Mouse (Mus musculus): ENCODE measurements at regions not wholly inside any gene's neighbourhood (a gene's known extent, or its start where the extent isn't known, plus 50 kb on each side); places are given as distances from the start of the nearest gene placed in this dataset.
A peak's percentile ranks its signal among the peaks of the same experiment; 100 is the strongest.

- DNase-seq (ENCODE audit: low spot score in 2 of 2), result peak; percentile 44 to 65
Observed at GRCm38 (mm10) chr10:9462361-9462760, 212.6 kb downstream of the Samd5 start.

- no peak for DNase-seq (ENCODE audit: low spot score in 2 of 2)
Observed at GRCm38 (mm10) chr10:9459145-9459544, 215.9 kb downstream of the Samd5 start.

GRCm38 (mm10) chr10:9458466-9458865, 216.5 kb downstream of the Samd5 start:
- DNase-seq (ENCODE audit: low spot score in 2 of 2), result no peak

GRCm38 (mm10) chr10:9457222-9457621, 217.8 kb downstream of the Samd5 start:
- DNase-seq (ENCODE audit: low spot score in 2 of 2), result no peak

GRCm38 (mm10) chr10:9439072-9439471, 235.9 kb downstream of the Samd5 start:
- no peak for DNase-seq (ENCODE audit: low spot score in 2 of 2)

- DNase-seq (ENCODE audit: low spot score in 2 of 2), result no peak
Observed at GRCm38 (mm10) chr10:9438366-9438765, 236.6 kb downstream of the Samd5 start.

- no peak for DNase-seq (ENCODE audit: low spot score in 2 of 2)
Observed at GRCm38 (mm10) chr10:9429085-9429484, 245.9 kb downstream of the Samd5 start.

- DNase-seq (ENCODE audit: low spot score in 2 of 2), result no peak
Observed at GRCm38 (mm10) chr10:9420741-9421140, 254.3 kb downstream of the Samd5 start.

GRCm38 (mm10) chr10:9416685-9417084, 258.3 kb downstream of the Samd5 start:
- no peak for DNase-seq (ENCODE audit: low spot score in 2 of 2)

GRCm38 (mm10) chr10:9406101-9406500, 268.9 kb downstream of the Samd5 start:
- no peak for DNase-seq (ENCODE audit: low spot score in 2 of 2)

- DNase-seq (ENCODE audit: low spot score in 2 of 2), result no peak
Observed at GRCm38 (mm10) chr10:9405417-9405816, 269.6 kb downstream of the Samd5 start.

GRCm38 (mm10) chr10:9404963-9405362, 270.0 kb downstream of the Samd5 start:
- no peak for DNase-seq (ENCODE audit: low spot score in 2 of 2)

- no peak for DNase-seq (ENCODE audit: low spot score in 2 of 2)
Observed at GRCm38 (mm10) chr10:9400911-9401617, 273.9 kb downstream of the Samd5 start.

- DNase-seq (ENCODE audit: low spot score in 2 of 2), result no peak
Observed at GRCm38 (mm10) chr10:9377440-9378101, 297.4 kb downstream of the Samd5 start.

GRCm38 (mm10) chr10:9362306-9362865, 312.6 kb downstream of the Samd5 start:
- no peak for DNase-seq (ENCODE audit: low spot score in 2 of 2)

GRCm38 (mm10) chr10:9338207-9338801, 336.7 kb downstream of the Samd5 start:
- DNase-seq (ENCODE audit: low spot score in 2 of 2), result no peak

- no peak for DNase-seq (ENCODE audit: low spot score in 2 of 2)
Observed at GRCm38 (mm10) chr10:9334245-9334845, 340.7 kb downstream of the Samd5 start.

- DNase-seq (ENCODE audit: low spot score in 2 of 2), result no peak
Observed at GRCm38 (mm10) chr10:9331694-9332093, 343.3 kb downstream of the Samd5 start.

GRCm38 (mm10) chr10:9328324-9328723, 346.7 kb downstream of the Samd5 start:
- no peak for DNase-seq (ENCODE audit: low spot score in 2 of 2)

GRCm38 (mm10) chr10:9327881-9328280, 347.1 kb downstream of the Samd5 start:
- DNase-seq (ENCODE audit: low spot score in 2 of 2), result peak in 1 of 2 experiments; percentile 36

GRCm38 (mm10) chr10:9312326-9312725, 362.7 kb downstream of the Samd5 start:
- no peak for DNase-seq (ENCODE audit: low spot score in 2 of 2)

- no peak for DNase-seq (ENCODE audit: low spot score in 2 of 2)
Observed at GRCm38 (mm10) chr10:9310346-9310745, 364.7 kb downstream of the Samd5 start.

Measured in right cerebral cortex, postnatal 10 days (tissue).